Mouse (Mus musculus) CD8-positive naive resting alpha-beta T cell, adult 2 months (primary cell): Measurements from ENCODE around the gene 1700037C18Rik.
"Not testable (repeated sequence)": the region's sequence is repeated elsewhere in the genome, so short reads cannot be mapped to it uniquely, and the experiment has no call there.

Source experiments
- DNase-seq, 2 experiments: peaks; one replicate each; pipeline ENCODE4 v3.0.0; 2022; ENCODE audit warnings: low read depth in 2 of 2, low spot score in 2 of 2

The 1700037C18Rik gene

GRCm38 (mm10) chr16:3872216-3873047 is 36.1 kb downstream of the 1700037C18Rik start, which contains the start of gene Naa60:
Naa60 (plus strand) TSS chr16:3872375.
- peak; percentile 83 to 84 for DNase-seq

- no peak for DNase-seq
Measured at GRCm38 (mm10) chr16:3871815-3872214, 36.7 kb downstream of the 1700037C18Rik start.

- no peak for DNase-seq
Measured at GRCm38 (mm10) chr16:3859254-3859653, 49.2 kb downstream of the 1700037C18Rik start.

- DNase-seq: no peak
Measured at GRCm38 (mm10) chr16:3855776-3856175, 52.7 kb downstream of the 1700037C18Rik start.

- no peak for DNase-seq
Measured at GRCm38 (mm10) chr16:3854437-3855182, 53.9 kb downstream of the 1700037C18Rik start.

DNA sequence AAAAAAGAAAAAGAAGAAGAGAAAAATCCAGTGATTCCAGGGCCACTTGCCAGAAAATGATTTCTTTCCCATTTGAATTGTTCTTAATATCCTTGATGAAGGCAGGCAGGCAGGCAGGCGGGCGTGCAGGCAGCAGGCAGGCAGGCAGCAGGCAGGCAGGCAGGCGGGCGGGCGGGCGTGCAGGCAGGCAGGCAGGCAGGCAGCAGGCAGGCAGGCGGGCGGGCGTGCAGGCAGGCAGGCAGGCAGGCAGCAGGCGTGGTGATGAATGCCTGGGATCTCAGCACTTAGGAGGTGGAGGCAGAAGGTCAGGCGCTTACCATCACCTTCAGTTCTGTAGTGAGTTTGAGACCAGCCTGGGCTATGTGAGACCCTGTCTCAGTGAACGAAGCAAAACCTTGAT is 55.9 kb downstream of the 1700037C18Rik start:
- no peak for DNase-seq

GRCm38 (mm10) chr16:3851301-3851700 is 57.2 kb downstream of the 1700037C18Rik start:
- DNase-seq: not testable (repeated sequence)

DNA sequence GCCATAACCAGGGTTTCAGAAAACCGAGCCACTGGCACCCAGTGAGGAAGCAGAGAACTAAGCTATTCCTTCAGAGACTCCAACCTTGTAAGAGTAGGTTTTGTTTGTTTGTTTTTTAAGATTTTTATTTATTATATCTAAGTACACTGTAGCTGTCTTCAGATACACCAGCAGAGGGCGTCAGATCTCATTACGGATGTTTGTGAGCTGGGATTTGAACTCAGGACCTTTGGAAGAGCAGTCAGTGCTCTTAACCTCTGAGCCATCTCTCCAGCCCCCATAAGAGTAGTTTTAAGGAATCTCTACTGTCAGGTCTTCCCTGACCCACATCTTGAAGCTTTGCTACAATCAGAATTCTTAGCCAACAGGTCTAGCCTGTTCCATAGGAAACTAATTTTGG is 60.1 kb downstream of the 1700037C18Rik start:
- no peak for DNase-seq

GRCm38 (mm10) chr16:3847871-3848270 is 60.6 kb downstream of the 1700037C18Rik start:
- no peak for DNase-seq

GRCm38 (mm10) chr16:3846711-3847518 is 61.6 kb downstream of the 1700037C18Rik start, which contains the start of gene Zfp174:
Zfp174 (plus strand) TSS chr16:3847268.
- DNase-seq: peak; percentile 83 to 87
